Mouse (Mus musculus) olfactory bulb, adult 2 months (tissue): ENCODE data around the gene Ttc12.

Source experiments
- CTCF ChIP-seq: fragments of 200-500 bp; IDR thresholded peaks from 2 replicates; pipeline ENCODE4 v1.5.1; 2012; ENCODE audit warnings: low read depth, mild to moderate bottlenecking, low read length, moderate library complexity; ENCODE audit not compliant: insufficient read depth
- POLR2A ChIP-seq: fragments of 200-500 bp; IDR thresholded peaks from 2 replicates; pipeline ENCODE4 v1.6.1; 2012; ENCODE audit warnings: mild to moderate bottlenecking, low read depth, low read length, moderate library complexity; ENCODE audit not compliant: insufficient read depth

DNA sequence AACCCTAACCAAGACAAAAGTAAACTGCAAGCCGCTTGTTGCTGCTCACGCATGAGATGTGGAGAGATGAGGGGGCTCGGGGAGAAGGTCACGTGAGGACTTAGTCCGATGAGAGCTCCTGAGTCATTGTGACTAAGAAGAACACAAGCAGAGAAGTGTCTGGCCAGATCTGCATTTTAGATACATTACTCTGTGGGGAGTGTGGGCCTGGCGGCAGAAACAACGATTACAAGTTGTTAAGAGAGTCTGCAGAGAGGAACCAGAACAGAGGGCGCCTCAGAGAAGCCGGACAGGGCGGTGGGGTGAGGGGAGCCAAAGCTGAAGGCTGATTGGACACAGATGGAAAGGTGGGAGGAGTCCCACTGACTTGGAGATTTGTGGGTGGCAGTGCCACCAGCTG lies 2.7 kb downstream of the Ttc12 start:
- TF ChIP-seq CTCF (no peak), POLR2A (no peak)
